Mouse (Mus musculus) telencephalon, adult 2 months (tissue): Measurements from ENCODE around the gene Notch2.
"Not testable (repeated sequence)": the region's sequence is repeated elsewhere in the genome, so short reads cannot be mapped to it uniquely, and the experiment has no call there.

Experiments
- DNase-seq: peaks from one replicate; pipeline ENCODE4 v3.0.0-alpha.2; 2011; ENCODE audit warnings: low read depth, low spot score

Notch2 gene

DNA sequence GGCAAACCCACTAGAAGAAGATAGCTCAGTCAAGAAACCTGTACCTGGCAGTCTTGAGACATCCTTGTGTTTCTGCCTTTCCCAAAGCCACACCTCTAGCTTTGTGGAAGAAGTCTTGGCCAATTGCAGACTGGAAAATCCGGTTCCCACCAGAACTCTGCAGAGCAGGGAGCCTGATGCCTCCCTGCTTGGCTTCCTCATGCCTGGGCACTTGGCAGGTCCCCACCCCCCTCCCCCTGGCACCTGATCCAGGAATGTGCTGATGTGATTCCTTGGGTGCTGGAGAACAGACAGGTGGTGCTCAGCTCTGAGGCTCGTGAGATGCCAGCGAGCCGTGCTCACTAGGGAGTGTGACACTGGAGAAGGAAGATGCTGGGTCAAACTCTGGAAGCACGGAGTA is 85.3 kb downstream of the Notch2 start:
- DNase-seq = no peak

DNA sequence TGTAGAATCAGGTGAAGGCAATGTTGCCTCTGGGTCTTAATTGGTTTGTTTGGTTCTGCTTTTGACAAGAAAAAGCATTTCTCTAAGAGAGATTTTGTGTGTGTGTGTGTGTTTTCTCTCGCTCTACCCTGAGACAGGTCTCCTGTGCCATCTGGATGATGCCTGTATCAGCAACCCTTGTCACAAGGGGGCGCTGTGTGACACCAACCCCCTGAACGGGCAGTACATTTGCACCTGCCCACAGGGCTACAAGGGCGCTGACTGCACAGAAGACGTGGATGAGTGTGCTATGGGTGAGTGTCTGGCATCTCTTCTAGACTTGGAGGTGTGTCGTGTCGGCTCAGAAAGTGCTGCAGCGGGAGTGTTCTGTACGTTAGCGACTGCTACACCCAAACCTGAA is 86.0 kb downstream of the Notch2 start:
- DNase-seq = no peak

DNA sequence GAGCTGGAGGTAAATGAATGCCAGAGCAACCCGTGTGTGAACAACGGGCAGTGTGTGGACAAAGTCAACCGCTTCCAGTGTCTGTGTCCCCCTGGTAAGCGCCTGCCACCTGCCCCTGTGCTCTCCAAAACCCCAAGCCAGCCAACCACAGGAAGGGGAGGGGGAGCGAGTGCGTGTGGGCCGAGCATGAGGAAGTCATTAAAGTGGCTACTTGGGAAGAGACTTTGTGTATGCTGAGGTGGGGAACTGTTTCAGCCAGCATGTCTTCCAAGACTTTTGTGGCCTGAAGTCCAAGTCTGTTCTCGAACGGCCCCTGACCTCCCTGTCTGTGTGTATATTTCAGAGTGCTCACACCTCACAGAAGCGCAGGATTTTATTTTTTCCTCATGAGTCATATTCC is 88.2 kb downstream of the Notch2 start:
- no peak for DNase-seq

DNA sequence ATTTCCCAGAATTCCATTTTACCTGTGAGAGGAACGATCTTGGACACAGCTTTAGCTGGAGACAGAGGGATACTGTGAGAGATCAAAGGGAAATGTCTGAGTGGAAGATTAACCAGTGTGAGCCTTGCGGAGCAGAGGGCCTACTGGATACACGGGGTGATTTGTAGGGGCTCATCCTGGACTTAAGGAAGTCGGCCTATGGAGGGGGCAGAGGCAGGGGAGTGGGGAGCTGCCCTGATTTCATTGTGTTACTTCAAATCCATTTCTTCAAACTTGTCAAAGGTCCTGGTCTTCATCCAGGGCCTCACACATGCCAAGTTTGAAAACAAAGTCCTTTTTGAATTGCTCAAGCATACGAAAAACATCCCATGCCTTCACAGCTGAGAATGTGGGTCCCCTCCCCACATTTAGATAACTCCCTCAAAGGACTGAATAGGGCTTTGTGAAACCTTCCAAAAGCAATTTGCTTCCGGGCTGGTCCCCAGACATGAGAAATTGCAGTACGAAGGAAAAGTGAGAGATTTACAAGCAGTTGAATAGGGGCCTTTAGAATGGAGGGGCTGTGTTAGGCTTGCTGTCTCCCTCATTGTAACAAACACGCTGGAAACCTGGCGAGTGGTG is 91.6 kb downstream of the Notch2 start:
- DNase-seq = no peak

DNA sequence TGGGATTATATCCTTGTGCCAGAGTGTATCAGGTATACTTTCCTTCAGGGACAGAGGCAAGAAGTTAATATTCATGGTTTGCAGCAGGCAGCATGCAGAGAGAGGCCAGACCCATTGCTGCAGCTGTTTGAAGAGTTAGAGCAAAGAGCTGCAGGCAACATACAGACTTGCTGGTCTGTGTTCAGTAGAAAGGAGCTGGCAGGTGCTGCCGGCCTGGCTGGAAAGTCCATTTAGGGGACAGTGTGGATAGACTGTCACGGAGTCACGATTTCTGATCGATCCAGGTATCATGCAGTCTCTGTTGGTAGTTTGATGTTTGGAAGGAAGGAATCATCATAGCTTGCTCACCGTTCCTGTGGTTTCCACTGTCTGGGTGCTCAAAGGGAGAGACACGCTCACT is 92.2 kb downstream of the Notch2 start:
- no peak for DNase-seq

DNA sequence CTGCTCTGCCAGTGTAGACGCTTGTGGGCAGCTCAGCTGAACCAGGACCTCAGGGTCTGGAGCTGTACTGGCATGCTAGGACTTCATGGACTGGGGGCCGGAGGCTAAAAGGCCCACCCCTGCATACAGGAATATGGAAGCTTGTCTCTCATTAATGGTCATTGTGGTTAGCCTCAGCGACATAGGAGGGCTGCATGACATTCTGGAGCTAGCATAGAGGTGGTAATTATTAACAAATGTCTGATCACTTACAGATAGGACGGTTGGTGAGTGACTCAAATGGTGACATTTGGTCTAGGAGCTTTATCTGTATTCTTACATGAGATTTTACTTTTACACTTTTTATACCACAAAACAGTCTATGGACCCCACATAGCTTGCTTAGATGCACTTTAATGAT is 92.8 kb downstream of the Notch2 start:
- no peak for DNase-seq

DNA sequence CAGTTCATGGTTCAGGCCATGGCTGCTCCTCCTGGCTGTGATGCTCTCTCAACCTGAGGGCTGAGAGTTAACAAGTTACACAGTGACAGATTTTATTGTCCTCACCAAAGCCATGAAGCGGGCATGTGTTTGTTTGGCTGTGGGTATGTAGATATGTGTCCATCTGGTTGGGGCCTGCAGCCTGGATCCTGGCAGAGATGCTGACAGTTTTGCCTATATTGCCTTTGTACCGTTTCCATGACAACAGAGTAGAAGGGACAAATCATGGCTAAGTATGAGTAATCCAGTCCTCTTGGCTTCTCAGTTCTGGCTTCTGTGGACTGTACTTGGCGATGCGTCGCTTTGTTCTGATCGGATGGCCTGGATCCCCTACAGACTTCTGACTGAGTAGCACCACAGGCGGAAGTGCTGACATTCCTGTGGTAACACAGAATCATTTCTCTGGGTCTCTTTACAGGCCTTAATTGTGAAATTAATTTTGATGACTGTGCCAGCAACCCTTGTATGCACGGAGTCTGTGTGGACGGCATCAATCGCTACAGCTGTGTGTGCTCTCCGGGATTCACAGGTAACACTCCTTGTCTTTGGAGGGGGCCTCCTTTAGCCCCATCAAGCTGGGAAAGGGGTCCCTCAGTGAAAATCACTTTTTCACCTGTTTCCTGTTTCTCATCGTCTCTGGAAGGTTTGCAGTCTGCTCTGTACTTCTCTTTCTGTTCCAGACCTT is 93.4 kb downstream of the Notch2 start:
- DNase-seq = peak; percentile 70

DNA sequence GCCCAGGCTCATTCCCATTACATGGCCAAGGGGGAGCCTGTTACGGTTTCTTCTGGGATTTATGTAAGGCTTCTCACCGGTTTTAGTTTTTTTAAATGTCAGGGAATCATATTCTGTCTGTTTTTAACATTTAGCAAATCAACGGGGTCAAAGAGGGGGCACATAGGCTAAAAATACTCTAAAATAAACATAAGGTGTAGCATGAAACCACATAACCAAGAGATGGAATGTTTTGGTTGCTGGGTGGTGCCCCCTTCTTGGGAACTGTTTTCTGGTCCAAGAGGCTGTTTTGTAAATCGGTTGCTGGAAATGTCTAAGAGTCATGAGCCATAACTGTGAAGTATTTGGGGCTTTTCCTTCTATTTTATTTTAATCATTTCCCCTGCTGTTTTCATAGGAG is 95.1 kb downstream of the Notch2 start:
- no peak for DNase-seq

DNA sequence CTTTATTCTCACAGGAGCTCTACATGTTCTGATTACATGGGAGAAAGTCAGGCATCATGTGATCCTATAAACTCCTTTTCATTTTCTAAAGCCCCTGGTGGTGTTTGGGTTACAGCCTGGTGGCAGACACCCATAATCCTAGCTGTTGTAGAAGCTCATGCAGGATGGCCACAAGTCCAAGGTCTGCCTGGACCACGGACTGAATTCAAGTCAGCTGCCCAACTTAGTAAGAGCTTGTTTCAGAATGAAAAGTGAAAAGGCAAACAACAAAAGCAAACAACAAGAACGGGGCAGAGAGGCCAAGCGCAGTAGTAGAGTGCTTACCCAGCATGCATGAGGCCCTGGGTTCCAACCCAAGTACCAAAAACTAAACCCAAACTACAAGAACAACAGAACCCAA is 95.5 kb downstream of the Notch2 start:
- no peak for DNase-seq

DNA sequence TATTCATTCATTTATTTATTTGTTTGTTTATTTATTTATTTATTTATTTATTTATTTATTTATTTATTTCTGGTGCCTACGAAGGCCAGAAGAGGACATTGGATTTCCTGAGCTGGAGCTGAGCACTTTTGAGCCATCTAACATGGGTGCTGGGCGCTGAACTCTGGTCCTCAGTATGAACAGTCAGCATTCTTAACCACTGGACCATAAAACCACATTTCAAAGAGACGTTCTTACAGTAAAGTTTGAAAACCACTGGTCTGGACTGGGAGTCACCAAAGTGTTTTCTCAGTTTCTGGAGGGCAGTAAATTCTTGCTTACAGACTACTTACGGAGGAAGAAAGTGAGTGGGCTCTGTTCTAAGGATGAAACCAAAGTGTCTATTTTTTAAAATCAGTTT is 97.3 kb downstream of the Notch2 start:
- DNase-seq = no peak

DNA sequence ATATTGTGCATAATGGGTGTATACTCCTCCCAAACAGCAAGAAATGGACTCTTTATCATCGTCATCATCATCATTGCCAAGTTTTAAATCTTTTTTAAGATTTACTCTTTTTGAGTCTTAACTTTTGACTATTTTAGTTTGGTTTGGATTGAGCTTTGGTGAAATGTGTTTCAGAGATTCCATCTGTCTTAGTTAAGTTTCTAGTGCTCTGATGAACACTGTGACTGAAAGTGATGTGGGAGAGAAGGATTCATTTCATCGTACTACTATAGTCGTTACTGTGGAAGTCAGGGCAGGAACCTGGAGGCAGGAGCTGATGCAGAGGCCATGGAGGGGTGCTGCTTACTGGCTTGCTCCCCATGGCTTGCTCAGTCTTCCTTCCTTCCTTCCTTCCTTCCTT is 104.9 kb downstream of the Notch2 start:
- peak; percentile 23 for DNase-seq

DNA sequence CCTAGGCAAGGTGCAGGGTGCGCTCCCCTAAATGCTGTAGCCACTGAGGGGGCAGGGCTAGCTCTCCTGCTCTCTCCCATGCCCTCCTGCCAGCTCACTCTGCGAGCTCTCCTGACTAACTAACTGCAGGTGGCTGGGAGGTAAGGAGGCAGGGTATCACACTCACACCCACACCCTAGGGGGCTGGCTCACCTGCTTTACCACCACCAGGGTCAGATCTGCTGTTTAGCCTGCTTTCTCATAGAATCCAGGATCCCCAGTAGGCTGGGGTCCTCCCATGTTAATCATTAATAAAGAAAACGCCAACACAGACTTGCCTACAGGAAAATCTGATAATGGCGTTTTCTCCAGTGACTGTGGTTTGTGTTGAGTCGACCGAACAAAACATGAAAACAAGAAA is 106.0 kb downstream of the Notch2 start:
- no peak for DNase-seq

DNA sequence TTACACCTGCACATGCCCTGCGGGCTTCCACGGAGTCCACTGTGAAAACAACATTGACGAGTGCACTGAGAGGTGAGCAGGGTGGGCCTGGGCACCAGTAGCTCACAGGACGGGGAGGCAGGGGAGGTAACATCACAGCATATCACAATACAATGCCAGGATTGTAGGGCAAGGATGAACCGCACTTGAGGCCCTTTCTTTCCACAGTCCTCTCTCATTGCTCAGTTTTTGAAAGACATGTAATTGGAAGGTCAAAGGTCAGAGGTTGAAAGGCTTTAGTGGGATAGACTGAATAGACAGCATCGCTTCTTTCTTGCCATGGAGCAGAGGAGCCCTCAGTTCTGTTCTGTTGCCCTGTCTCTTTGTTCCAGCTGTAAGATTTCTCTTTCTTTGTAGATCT is 107.6 kb downstream of the Notch2 start:
- no peak for DNase-seq

DNA sequence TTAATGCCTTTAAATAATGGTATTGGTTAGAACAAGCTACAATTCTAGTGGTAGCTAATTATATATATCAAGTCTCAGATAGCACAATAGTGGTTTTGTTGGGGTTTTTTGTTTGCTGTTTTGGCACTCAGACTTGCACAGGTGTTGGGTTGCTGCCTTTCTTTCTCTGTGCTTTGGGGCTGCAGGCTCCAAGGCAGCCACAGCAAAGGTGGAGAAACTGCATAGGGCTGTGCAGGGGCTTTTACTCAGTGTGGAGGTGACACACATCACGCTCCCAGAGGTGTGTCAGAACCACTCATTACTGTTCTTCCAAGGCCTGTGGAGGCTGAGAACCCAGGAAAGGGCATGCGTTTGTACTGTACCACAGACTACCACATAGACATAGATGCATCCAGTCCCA is 114.4 kb downstream of the Notch2 start:
- no peak for DNase-seq

DNA sequence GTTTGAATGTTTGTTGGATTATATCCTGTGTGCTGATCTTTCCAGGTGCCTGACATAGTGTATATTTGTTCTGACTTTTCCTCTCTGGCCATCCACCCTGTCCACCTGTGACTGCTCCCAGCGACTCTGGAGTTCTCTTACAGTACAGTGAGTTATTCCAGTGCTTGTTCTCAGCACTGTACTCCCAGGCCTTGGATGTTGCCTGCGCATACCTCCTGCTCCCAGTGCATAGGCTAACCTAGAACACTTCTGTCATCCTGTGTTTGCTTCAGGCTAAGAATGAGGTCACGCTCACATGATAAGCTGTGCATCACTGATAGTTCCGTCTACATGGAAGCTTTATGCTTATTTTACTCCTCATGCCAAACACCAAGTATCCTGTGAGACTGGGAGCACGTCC is 115.4 kb downstream of the Notch2 start:
- no peak for DNase-seq

DNA sequence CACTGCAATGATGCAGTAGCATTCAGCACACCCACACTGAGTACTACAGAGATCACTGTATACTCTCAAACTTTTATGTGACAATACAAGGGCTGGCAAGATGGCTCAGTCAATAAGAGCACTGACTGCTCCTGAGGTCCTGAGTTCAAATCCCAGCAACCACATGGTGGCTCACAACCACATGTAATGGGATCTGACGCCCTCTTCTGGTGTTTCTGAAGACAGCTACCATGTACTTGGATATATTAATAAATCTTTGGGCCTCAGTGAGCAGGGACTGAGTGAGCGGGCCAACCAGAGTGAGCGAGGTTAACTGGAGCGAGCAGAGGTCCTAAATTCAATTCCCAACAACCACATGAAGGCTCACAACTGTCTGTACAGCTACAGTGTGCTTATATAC is 118.8 kb downstream of the Notch2 start:
- not testable (repeated sequence) for DNase-seq

DNA sequence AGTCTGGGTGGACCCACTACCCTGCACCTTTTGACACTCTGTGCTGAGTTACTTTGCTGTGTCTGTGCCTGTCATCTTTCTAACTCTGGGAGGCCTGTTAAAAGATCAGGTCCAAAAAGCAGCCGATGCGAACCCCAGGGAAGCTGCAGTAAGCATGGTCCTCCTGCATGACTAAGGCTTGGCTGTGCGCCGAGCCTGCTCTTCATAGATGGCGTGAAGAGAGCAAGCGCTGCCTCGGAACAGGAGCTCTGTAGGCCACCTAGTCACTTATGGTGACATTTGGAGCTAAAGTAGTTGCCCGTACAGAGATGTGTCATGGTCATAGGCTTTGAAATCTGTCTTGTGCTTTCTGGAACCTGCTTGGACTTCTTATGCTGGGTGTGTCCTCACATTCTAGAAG is 119.3 kb downstream of the Notch2 start:
- DNase-seq = no peak

DNA sequence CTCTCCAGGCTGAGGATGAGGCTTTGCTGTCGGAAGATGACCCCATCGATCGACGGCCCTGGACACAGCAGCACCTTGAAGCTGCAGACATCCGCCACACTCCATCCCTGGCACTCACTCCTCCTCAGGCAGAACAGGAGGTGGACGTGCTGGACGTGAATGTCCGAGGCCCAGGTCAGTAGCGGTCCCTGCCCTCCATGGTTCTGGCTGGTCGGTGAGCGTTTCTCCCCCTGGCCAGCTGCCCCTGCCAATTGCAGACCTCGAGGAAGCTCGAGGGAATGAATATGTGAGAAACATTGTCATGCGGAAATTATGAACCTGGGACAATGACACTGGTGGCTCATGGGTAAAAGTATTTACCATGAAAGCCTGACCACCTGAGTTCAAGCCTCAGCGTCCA is 128.1 kb downstream of the Notch2 start:
- no peak for DNase-seq

DNA sequence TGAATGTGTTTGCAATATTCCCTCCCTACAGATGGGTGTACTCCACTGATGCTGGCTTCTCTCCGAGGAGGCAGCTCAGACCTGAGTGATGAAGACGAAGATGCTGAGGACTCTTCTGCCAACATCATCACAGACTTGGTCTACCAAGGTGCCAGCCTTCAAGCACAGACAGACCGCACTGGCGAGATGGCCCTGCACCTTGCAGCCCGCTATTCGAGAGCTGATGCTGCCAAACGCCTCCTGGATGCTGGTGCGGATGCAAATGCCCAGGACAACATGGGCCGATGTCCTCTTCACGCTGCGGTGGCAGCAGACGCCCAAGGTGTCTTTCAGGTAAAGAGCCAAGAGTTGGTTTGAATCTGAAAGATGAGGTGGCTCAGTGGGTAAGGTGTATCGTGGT is 129.5 kb downstream of the Notch2 start:
- DNase-seq = no peak

DNA sequence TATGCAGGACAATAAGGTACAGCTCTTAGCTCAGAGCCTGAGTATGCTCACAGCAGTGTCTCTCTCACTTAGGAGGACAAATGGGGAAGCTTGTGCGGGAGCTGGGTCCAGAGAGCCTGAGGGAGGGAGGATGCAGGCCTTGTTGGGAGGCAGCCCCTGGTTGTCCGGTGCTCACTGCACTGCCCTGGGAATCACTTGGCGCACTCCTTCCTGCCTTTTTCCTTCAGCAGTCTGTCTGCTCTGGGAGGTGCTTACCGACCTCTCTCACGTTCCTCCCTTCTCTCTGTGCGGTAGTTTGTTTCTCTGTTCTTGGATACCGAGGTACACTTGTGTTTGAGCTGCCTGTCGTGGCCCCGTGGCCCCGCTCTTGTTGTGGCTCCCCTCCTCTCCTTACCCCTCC is 131.9 kb downstream of the Notch2 start:
- DNase-seq = no peak

DNA sequence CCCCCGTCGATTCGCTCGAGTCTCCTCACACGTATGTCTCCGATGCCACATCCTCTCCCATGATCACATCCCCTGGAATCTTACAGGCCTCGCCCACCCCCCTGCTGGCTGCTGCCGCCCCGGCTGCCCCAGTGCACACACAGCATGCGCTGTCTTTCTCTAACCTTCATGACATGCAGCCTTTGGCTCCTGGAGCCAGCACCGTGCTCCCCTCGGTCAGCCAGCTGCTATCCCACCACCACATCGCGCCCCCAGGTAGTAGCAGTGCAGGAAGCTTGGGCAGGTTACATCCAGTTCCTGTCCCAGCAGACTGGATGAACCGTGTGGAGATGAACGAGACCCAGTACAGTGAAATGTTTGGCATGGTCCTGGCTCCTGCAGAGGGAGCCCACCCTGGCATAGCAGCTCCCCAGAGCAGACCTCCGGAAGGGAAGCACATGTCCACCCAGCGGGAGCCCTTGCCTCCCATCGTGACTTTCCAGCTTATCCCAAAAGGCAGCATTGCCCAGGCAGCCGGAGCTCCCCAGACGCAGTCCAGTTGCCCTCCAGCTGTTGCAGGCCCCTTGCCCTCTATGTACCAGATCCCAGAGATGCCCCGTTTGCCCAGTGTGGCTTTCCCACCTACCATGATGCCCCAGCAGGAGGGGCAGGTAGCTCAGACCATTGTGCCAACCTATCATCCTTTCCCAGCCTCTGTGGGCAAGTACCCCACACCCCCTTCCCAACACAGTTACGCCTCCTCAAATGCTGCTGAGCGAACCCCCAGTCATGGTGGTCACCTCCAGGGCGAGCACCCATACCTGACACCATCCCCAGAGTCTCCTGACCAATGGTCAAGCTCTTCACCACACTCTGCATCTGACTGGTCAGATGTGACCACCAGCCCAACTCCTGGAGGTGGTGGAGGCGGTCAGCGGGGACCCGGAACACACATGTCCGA is 133.4 kb downstream of the Notch2 start:
- no peak for DNase-seq

DNA sequence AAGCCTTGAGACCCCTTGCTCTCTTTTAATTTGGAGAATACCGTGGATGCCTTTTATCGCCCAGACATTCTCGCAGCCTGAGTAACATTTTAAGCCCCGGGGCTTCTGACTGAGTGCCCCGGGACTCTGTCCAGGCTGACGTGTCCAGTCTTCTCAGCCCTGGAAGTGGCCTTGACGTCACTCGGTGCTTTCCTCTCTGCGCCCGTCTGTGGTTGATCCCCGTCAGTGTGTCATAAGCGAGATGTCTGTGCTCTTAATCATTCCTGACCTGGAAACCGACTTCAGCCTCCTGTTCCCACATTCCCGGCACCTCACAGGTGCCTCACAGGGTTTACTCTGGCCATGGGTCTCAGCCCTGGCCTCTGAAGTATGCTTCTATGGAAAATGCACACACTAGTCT is 134.4 kb downstream of the Notch2 start:
- no peak for DNase-seq

DNA sequence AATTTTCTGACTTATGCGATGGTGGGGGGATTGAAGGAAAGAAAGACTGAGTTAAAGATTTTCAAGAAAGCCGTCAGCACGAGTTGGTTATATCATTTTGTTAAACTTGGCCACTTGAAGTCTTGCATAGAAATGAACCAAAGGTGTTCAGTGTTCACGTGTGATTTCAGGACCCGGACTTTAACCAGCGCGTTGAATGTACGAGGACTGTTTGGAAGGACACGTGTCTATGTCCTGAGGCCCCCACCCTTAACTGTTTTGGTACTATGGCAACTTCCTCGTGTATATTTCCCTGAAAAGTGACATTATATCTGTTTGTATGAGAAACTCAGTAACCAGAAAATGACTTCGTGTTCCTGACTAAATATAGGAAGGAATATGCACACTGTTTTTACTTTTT is 136.6 kb downstream of the Notch2 start:
- no peak for DNase-seq
